Mouse (Mus musculus) adrenal gland, adult 8-10 months (tissue): Measurements from ENCODE around the gene Gp5. TPM values are rescaled to one million over a fixed set of nuclear protein-coding genes. Genes with fewer than 3 reads are reported as not detected.
"Not testable (repeated sequence)": the region's sequence is repeated elsewhere in the genome, so short reads cannot be mapped to it uniquely, and the experiment has no call there.

ENCODE experiments used
- DNase-seq: peaks from one replicate; pipeline ENCODE4 v3.0.0; 2022
- total RNA-seq, 4 experiments: library from RNA; stranded (reverse); gene quantifications; 2 replicates each; pipeline ENCODE4 v1.2.4; 2022

Gene Gp5
- under 1 TPM in 2 of 4 experiments, not detected in 2; 0.15 to 0.27 TPM for total RNA-seq

DNA sequence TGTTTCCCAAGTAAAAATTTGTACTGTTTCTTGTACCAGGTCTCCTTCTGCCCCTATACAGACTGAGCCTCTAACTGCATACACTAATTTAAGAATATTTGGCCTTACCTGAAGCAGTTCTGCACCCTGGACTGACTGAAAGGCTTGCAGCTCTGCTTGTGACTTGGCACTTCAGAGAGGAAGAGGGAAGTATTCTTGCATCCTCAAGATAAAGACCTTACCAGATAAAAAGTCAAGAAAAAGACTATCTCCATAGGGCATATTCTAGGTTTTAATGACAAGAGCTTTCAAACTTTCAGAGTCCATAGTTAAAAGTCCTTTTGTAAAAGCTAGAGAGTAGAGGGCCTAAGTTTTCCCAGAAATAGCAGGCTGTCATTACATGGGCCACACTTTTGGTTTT, at the start of gene Gp5:
Gene Gp5 (minus strand): TSS at position 133 of the 400 bp plus-strand sequence.
- DNase-seq = no peak

DNA sequence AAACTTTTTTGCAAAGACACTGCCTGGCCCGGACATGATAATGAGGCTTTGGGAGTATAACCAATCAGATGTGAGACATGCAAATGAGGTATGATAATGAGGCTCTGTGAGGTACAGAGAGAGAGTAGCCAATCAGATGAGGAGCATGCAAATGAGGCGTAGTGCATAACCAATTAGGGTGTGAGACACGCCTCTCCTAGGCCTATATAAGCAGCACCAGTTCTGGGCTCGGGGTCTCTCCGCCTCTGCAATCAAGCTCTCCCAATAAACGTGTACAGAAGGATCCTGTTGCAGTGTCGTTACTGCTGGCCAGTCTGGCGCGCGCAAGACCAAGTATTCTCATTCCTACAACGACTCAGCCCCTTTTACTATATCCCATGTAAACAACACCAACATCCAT, 42.9 kb upstream of the Gp5 start:
- DNase-seq = not testable (repeated sequence)

DNA sequence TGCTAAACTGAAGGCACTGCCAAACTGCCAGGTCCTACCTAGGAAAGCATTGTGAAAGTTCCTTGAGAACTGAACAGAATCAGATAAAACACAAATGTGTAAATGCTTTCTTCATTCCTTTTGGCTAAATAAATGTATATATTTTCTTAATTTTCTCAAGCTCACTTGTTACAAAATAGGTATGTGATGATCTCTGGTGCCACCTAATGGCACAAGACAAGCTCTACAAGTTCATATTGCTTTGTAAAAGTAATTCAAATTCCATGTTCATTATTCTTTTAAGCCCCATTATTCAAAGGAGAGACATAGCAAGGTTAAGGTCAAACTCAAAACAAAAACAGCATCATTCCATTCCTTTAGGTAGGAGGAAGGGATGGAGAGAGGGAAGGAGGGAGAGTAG, 3.7 kb upstream of the Gp5 start:
- DNase-seq = no peak

DNA sequence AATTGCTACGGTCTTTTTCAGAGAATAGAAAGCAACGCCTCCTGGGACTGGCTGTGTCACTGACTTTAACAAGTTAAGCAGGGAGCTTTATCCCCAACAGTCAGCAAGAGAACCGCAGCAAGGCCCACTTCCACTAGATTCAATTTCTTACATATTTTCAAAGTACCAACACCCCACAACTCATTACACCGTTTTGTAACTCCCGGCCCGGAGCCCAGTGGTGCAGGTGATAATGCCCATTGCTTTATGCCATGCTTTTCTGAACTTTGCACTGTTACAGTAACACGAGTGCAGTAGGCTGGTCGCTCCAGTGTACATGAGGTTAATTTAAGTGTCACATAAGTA, 436 bp downstream of the Gp5 start:
- DNase-seq = no peak

DNA sequence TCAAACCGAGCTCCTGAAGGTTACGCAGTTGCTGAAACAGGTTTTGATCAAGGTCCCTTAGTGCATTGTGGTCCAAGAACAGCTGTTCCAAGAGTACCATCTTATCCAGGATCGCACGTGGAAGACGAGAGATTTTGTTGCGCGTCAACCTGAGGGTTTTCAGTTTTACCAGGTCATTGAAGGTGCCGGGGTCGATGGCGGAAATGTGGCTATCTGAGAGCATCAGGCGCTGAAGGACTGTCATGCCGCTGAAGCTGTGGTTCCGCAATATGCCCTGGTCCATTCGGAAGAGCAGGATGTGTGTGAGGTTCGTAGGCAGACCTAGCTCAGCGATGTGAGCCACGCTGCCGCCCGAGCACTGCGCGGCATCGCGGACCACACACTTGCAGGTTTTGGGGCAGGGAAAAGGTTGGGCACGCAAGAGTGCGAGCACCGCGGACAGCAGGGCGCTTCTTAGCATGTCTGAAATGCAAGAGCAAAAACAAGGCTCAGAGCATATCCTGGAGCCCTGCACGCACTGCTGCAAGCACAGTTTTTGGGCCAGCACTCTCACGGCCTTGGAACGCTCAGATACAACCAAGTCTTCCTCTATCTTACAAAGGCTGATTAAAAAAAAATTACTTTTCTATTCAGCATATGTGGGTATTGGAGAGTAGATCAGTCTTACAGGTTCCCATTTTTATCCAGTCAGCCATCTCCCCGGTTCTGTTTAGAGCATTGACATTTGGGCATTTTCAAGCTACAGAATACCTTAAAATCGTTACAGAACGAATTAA, 996 bp downstream of the Gp5 start:
- no peak for DNase-seq

DNA sequence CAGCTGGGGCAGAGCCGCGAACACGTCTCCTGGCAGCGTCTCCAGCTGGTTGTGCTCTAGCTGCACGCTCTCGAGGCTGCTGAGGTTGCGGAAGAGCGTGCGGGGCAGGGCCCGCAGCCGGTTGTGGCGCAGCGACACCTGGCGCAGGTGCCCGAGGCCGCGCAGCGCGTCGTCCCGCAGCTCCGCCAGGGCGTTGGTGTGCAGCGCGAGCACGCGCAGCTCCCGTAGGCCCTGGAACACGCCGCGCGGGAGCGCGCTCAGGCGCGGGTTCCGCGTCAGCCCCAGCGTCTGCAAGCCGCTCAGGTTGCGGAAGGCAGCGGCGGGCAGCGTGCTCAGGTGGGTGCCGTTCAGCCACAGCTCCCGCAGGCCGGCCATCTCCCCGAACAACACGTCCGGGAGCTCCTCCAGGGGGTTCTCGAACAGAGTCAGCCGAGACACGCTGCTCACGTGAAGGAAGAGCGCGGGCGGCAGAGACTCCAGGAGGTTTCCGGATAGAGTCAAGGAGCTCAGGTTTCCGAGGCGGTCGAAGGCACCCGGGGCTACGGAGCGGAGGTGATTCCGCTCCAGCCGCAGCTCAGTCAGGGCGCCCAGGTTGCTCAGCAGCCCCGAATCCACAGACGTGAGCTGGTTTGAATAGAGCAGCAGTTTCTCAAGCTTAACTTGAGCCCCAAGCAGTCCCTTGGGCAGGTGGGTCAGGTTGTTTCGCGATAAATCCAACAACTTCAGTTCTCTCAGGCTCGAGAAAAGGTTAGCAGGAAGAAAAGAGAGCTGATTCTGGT, 1.8 kb downstream of the Gp5 start:
- no peak for DNase-seq

DNA sequence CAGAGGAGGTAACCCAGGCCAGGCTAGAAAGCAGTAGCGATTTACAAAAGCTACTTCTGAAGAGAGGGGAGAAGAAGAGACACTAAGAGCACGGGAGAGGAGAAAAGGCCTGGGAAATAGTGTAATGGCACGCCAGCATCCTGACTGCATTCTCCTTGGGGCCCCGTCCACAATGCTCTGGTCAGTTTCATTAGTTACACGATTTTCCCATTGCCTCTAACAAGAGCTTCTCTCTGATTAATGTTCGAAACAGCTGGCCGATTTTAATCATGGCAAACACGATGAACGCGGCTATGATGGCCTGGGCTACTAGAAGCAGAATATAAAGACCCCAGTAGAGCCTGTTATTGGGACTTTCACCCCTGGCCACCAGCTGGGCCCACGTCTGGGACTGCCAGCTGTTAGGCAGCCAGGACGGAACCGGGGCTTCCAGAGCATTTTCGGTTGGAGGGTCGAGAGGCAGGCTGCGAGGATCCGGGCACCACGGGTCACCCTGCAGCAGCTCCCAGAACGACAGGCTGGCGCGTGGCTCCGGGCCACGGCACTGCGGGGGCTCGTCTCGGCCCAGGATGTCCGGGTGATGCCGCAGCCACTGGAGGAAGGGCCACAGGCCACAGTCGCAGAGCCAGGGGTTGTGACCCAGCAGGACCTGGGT, 2.5 kb downstream of the Gp5 start:
- DNase-seq = no peak

DNA sequence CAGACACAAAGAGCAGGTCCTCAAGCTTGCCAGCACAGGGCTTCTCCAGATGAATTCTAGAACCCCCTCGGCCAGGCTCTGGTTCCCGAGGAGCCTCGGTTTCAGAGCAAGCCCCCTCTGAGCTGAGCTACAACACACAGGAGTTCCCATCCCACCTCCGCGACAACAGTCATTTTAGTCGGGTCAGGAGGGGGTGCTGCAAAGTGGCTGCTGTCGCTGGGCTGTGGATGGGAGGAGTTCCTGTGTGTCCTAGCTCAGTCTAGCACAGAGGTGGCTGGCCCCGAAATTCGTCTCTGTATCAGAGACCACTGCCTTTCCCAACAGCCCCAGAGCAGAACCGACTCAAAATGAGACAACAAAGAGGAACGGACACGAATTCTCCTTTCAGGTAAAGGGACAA, 3.3 kb downstream of the Gp5 start:
- DNase-seq = no peak

DNA sequence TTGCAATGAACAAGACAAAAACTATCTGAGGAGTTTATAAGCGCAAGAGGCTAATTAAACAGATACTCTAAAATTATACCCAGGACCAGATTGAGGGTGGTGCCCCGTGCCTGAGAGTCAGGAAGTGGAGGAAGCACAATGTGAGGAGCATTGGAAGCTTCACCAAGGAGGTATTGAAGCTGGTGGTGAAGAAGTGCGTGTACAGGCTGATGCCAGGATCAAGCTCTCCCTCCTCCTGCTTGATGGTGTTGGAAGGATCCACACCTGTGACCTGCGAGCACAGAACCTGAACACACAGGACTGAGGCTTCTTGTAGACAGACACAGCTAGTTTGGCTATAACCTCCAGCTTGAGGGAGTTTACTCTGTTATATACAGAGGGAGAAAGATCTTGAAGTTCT, 4.5 kb downstream of the Gp5 start:
- no peak for DNase-seq

DNA sequence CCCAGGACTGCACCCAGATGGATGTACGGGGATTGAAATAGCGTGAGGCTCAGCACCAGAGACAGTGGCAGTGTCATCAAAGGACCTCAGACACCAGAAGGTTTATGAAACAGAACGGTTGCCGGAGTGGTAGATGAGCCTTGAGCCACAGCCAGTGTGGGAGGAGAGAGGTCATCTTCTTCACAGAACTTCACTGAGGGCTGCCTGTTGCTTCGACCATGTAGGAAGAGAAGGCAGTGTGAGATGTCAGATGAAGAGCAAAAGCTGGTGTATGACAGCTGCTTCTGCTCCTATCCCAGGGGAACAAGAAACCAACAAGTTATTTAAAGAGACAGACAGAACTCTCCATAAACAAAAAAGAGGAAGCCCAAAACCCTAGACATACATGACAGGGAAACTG, 6.3 kb downstream of the Gp5 start:
- DNase-seq = no peak

DNA sequence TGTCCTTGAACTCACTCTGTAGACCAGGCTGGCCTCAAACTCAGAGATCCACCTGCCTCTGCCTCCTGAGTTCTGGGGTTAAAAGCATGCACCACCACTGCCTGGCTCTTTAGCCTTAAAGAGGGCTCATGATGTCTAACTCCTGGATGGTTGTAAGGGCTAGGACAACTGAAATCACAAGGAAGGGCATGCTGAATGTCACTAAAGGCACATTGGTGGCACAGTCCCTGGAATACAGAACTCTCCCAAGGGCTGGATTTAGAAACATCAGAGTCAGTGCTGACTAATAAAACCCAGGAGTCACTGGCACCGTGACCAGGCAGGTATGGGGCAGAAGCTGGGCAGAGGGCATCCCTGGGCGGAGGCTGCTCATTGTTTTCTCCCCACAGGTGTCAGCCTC, 7.2 kb downstream of the Gp5 start:
- DNase-seq = no peak

DNA sequence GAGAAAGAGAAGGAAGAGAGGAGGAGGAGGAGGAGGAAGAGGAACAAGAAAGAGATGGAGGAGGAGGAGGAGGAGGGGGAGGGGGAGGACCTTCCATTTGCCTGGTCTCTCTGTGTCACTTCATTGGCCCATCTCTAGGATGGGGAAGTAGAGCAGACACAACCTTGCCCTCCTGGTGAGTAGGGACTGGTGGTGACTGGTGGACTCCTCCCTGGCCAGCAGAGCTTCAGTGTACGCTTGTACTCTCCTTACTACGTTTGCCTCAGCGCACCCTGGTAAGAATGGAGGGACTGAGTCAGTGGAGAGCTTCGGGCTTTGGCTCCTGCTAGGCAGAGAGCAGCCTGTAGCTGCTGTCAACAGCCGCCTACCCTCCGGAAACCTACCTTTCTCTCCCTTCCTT, 7.9 kb downstream of the Gp5 start:
- no peak for DNase-seq

DNA sequence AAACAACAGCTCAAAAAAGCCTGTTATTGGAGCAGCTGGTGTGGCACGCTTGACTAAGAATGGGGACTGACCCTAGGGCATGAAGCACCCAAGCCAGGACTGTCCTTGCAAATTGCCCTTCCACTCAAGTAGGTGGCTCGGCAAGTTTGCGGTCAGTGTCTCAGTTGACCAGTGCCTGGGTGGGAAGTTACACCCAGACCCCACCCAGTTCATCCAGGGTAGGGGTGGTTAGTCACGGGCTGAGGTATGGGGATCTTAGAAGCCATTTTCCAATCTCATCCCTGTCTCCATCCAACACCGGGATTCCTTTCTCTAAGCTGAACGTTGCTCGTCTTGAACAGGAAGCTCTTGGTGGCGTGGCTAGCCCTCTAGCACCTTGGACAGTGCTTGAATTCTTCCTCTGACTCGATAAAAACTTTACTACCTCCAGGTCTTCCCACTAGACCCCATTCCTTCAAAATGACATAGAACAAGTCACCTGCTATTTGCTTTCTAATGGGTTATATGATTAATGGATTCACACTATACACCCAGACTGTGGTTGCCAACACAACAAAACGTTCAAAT, 10.8 kb downstream of the Gp5 start:
- no peak for DNase-seq

DNA sequence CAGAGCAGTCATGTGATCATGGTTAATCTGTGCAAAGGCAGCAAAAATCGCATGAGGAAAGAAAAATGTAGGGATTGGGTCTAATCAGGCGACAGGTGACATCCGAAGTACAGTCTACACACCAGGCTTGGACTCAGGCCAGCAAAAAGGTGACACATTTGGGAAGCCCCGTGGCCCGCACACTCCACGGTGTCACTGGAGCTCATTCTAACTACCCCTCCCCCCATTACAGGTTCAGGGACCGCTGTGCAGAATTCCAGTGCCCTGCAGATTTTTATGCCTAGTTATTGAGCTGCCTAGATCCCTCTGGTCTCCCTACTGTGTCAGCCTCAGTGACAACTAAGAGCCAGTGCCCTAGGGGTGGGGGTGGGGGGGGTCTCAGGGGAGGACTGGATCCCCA, 13.1 kb downstream of the Gp5 start:
- no peak for DNase-seq

DNA sequence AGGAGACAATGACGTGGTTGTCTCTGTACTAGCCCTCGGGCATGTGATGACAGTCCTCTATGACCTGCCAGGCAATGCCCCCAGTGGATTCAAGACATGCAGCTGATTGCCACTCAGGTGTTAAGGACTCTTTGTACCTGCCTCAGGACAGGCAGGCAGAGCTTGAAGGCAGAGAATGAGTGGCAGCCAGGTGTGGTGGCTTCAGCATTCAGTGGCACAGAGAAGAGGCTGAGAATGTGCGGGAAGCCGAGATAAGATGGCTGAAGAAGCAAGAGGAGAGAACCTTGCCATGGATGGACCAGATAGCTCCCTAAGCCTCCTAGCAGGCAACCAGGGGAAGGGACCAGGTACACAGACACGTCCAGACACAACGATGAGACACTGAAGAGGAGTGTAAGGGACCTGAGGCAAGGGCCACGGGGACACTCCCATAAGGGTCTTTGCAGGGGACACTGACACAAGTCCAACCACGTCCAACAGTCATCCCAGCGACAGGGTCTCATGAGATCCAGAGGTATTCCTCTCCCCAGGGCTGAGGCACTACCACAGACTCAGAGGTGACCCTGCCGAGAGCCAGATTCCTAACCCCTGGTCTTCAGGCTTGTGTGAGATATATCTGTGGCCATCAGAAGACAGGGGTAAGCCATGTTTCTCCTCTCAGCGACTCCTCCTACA, 13.8 kb downstream of the Gp5 start:
- DNase-seq = no peak

DNA sequence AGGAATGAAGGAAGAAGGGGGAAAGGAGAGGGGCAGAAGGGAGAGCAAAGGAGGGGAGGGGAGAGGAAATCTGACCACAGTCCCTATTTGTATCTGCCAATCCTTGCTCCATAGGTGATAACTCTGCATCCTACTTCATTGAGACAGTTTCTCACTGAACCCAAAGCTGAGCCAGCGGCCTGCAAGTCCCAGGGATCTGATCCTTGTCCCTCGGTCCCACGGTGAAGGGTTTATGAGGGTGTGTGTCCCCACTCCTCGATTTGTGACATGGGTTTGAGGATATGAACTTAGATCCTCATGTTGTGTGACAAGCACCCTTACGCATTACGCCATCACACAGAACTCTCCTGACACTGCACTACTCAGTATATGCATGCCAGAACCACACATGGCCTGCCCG, 15.5 kb downstream of the Gp5 start:
- no peak for DNase-seq

DNA sequence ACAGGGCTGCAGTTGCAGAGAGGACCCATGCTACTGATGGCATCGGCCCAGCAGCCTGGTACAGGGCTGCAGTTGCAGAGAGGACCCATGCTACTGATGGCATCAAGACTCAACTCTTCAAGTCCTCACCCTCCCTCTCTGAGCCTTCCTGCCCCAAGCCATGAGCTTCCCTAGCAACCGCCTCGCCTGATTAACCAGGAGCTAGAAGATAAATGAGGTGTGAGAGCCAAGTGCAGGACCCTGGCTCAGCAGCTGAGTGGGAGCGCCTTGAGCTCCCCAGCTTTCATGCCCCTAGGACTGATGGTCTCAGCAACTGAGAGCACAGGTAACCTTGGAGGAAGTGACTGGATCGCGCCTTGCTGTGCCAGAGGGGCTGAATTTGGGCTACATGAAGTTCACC, 20.1 kb downstream of the Gp5 start:
- no peak for DNase-seq

DNA sequence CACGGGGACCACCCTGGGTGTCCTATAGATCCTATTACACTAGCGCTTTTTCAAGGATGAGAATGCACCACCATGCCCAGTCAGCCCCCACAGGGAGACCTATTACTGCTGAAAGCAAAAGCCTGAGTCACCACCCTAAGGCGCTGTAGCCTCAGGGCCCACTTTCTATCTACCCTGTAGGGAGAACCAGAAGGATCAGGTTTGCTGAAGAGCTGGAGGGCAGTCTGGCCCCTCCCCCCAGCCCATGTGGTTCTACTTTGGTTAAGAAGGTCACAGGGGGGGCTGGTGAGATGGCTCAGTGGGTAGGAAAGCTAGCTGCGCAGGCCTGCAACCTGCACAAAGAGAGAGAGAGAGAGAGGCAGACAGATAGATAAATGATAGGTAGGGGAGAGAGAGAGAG, 24.9 kb downstream of the Gp5 start:
- no peak for DNase-seq

DNA sequence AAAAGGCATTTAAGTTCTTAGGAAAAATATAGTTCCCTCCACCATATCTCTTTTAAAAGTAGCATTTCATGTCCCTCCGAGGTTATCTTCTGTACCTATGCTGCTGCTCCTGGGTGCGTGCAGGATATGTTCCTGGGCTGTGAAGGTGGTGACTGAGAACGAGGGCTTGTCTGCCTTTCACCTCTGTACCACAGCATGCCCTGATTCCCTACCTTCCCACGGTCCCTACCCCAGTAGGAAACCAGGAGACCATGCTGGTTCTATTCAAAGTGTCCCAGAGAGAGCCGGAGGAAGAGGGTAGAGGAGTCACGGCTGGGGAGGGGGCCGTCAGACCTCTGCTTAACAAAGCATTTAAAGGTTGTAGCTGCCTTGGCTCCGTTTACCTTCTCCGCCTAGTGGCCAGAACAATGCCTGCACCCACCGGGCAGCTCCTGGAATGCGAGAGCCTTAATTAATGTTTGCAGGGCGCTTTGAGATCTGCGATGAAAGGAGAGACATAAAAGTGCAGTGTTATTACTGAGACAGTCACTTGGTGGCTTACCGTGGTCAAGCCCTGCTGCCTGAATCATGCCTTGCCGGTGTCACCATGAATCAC, 26.7 kb downstream of the Gp5 start:
- no peak for DNase-seq

DNA sequence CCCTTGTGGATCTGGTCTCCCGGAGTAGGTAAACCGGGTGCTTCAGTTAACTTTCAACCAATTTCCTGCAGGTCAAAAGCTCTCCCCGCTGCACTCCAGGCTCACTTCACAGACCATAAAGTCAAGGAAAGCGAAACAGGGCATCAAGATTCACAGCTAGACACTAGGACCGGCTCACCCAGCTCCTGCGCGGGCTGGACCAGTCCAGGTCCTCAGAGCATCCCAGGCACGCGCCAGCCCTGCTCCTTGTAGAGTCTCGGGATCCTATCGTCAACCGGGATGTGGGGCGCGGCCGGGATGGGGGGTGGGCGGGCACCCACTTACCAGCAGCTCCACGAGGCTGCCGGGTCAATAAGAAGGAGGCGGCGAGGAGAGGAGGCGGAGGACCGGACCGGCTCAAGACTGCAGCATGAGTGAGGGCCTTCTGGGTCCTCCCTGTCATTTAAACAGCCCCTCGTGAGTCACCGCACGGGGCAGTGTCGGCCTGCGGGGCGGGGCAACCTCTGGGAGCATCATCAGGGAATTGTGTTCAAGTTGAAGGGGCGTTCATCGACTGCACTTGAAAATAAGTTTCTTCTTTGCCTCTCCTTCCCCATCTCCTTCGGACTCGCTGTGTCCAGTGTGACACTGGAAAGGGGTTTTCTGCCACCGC, 27.6 kb downstream of the Gp5 start, which contains the start of gene Lrrc15:
Gene Lrrc15 (minus strand): TSS at position 413 of the 652 bp plus-strand sequence.
- DNase-seq = no peak

DNA sequence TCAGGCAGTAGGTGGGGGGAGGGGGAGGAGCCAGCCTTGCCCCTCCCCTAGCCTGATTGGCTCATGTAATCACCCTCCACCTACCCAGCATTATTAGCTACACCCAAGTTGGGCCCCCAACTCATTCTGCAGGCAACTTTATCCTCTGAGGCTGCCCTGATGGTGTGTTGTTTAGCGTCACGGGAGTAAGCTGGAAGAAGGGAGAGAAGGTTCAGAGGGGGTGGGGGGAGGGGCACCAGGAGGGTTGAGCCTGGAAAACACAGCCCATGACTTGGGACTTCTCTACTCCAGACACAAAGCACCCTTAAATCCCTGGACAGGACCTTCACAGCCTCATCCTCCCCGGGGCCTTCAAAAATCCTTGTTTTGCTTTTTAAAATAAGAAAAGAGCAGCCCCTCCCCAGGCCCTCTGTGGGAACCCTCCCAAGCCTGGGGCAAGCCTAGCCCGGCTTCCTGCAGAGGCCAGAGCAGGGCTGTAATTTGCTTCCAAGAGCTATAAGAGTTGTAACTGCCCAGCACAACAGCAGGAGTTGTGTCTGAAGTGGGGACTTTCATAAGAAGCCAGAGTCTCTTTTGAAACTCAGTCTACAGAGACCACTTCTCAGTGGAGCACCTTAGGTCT, 29.8 kb downstream of the Gp5 start:
- DNase-seq = no peak
